Mouse (Mus musculus) lung, adult 10 weeks (tissue): Measurements from ENCODE around the gene Gpc5. TPM values are rescaled to one million over a fixed set of nuclear protein-coding genes. Genes with fewer than 3 reads are reported as not detected.

Experiments used
- polyA plus RNA-seq: library from polyadenylated mRNA; stranded (reverse); fragments of 350-450 nt; fragmentation: Illumina TruSeq; extraction: RNeasy Lipid Tissue Mini Kit (QIAGEN cat#74804); gene quantifications from one replicate; pipeline ENCODE4 v1.2.3, GENCODE M21; 2014; ENCODE audit warnings: low read depth, low replicate concordance; ENCODE audit not compliant: insufficient read depth

Gene Gpc5
- polyA plus RNA-seq = not detected

GRCm38 (mm10) chr14:115092081-115092480 lies at the start of gene Gpc5:
Gene Gpc5 (plus strand): TSS chr14:115092215.

